Mouse (Mus musculus) bone marrow macrophage, adult 2 months (primary cell): ENCODE data around the gene Adcy10. TPM values are rescaled to one million over a fixed set of nuclear protein-coding genes. Genes with fewer than 3 reads are reported as not detected.

Experiments
- H3K27ac ChIP-seq: 2 replicates; pipeline ENCODE4 v1.5.1; 2012; ENCODE audit warnings: low read depth, low read length; ENCODE audit not compliant: insufficient read depth
- H3K4me1 ChIP-seq: 2 replicates; pipeline ENCODE4 v1.6.1; 2012; ENCODE audit warnings: low read length; ENCODE audit not compliant: control insufficient read depth, insufficient read depth
- H3K4me3 ChIP-seq: 2 replicates; pipeline ENCODE4 v1.5.1; 2012; ENCODE audit warnings: mild to moderate bottlenecking, low read length, moderate library complexity; ENCODE audit not compliant: insufficient read depth
- CTCF ChIP-seq: IDR thresholded peaks from 2 replicates; pipeline ENCODE4 v1.5.1; 2012; ENCODE audit warnings: low read depth, mild to moderate bottlenecking, low read length, moderate library complexity
- POLR2A ChIP-seq: IDR thresholded peaks from 2 replicates; pipeline ENCODE4 v1.6.1; 2012; ENCODE audit warnings: mild to moderate bottlenecking, low read depth, low read length, borderline replicate concordance
- polyA plus RNA-seq: library from polyadenylated mRNA; stranded (reverse); fragments of >200 nt; gene quantifications from 2 replicates; pipeline ENCODE4 v1.2.4, GENCODE M21; 2012; ENCODE audit not compliant: missing spikeins, insufficient read depth, insufficient read length

Gene Adcy10
- polyA plus RNA-seq, 1 experiment, result not detected

DNA sequence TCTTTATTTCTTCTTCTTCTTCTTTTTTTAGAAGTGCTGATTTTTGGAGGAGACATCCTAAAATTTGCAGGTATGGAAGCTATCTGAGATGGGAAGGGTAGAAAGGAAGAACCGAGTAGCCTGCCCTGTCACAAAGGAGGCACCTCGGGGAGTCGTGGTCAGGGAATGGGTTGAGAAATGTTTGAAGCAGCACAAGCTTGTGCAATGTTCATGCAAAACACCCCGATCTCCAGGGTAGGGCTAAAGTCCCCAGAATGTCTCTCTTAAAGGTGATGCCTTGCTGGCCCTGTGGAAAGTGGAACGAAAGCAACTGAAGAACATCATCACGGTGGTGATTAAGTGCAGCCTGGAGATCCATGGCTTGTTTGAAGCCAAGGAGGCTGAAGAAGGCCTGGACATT lies 21.3 kb downstream of the Adcy10 start:
- no peaks in the 10 kb centered on the region for H3K4me1 ChIP-seq
- TF ChIP-seq POLR2A, result no peak
- TF ChIP-seq CTCF, result no peak
- no peak overlapping the region for H3K4me3 ChIP-seq
- no peak overlapping the region for H3K27ac ChIP-seq

DNA sequence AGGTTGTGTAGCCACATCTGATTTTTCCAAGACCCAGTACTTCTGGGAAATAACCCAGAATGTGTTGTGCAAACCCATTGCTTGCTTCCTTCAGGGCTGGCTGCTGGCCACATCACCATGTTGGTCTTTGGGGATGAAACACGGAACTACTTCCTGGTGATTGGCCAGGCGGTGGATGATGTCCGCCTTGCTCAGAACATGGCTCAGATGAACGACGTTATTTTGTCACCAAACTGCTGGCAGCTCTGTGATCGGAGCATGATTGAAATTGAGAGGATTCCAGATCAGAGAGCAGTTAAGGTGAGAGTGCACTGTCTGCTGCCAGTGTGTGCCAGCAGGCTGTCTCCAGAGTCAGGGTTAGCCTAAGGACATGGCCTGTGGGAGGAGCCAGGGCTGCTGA lies 25.2 kb downstream of the Adcy10 start:
- H3K4me1 ChIP-seq, result no peaks in the 10 kb centered on the region
- TF ChIP-seq POLR2A, result no peak
- no peak for TF ChIP-seq CTCF
- no peak overlapping the region for H3K27ac ChIP-seq
- H3K4me3 ChIP-seq, result no peak overlapping the region

DNA sequence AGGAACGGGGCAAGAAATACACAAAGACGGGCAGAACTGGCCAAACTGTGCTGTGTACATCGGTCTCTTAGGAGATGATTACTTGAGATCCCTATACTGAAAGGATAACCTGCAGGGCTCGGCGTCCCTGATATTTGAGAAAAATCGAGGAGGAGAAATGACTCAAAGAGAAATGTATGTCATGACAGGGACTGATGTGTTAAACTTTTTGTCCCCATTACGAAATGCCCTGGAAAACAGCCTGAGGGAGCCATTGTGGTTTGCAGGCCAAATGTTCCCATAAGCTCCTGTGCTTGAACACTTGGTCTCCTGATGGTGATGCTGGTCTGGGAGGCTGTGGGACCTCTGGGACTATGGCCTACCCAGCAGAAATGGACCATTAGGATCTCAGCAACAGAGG lies 35.7 kb downstream of the Adcy10 start:
- H3K4me1 ChIP-seq, result no peaks in the 10 kb centered on the region
- no peak overlapping the region for H3K4me3 ChIP-seq
- TF ChIP-seq POLR2A (no peak), CTCF (no peak)
- H3K27ac ChIP-seq, result no peak overlapping the region

DNA sequence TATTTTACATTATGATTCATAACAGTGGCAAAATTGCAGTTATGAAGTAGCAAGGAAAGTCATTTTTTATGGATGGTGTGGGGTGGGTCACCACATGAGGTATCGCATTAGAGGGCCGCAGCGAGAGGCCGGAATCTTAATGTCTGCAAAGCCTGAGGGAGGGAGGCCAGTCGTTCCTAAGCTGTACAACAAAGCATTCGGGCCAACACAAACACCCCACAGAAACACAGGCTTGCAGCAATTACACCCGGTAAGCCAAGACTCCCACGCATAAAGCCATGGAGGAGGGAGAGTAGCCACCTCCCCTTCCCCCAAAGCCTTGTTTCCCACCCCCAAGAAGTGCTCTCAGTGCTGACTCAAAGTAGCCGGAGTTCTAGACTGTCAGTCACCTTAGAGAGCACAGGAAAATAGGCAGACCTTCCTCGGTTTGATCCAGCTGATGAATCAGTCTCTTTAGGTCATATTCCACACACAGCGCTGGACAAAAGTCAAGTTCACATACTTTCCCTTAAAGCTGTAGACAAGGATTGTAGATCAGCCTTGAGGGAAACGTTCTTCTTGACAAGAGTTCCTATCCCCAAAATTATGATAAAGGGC lies 51.2 kb downstream of the Adcy10 start:
- no peak for TF ChIP-seq CTCF
- TF ChIP-seq POLR2A, result no peak
- H3K27ac ChIP-seq, result no peak overlapping the region
- H3K4me1 ChIP-seq, result no peaks in the 10 kb centered on the region
- H3K4me3 ChIP-seq, result no peak overlapping the region

DNA sequence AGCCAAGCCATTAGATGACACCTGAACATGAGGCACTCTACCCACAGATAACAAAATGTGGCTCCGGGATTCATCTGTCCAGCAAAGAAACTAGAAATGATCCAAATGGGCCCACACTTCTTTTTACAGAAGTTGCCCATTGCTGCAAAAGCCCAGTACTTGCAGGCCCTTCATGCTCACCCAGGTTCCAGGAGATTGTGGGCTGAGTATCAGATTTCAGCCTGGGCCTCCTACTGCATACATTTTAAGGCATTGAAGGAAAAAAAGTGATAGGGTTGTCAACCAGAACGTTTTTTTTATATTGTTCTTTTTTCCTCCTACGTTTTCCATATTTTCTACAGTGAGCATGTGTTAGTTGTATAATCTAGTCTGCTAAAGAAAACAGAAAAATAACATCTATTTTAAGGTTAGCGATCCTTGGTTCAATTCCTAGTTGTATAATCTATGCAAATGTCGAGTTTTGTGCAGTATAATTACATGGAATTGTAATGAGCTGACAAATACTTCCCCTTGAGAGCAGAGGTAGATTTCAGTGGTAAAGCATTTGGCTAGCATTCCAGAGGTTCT lies 52.3 kb downstream of the Adcy10 start:
- Histone ChIP-seq H3K4me1 (no peaks in the 10 kb centered on the region), H3K27ac (no peak overlapping the region), H3K4me3 (no peak overlapping the region)
- TF ChIP-seq CTCF (no peak), POLR2A (no peak)

DNA sequence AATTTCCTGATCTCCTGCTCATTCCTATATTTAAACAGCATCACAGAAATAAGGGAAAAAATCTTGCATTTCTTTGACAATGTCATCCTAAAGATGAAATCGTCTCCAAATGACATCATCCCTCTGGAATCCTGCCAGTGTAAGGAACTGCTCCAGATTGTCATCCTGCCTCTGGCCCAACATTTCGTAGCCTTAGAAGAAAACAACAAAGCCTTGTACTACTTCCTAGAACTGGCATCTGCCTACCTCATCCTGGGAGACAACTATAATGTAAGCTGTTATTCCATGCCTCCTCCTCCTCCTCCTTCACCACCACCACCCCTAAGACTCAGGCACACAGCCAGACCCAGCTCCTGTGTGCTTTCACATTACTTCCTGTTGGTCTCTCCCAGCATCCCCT lies 71.7 kb downstream of the Adcy10 start:
- no peak overlapping the region for H3K4me3 ChIP-seq
- H3K4me1 ChIP-seq, result peaks cover 6% of the 10 kb centered on the region
- TF ChIP-seq POLR2A (no peak), CTCF (no peak)
- no peak overlapping the region for H3K27ac ChIP-seq

DNA sequence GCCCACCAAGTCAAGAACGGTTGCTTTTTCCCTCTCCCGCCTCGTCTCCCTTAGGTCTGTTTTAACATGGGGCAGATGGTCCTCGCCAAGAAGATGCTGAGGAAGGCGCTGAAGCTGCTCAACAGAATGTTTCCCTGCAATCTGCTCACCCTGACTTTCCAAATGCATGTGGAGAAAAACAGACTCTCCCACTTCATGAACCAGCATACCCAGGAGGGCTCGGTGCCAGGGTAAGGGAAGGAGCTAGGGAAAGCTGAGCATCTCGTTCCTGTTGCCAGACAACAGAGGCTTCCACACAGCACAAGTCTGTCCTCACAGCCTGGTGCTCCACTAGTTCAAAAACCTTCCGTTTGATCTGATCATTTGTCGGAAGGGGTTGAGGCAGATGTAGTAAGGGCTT lies 74.1 kb downstream of the Adcy10 start:
- Histone ChIP-seq H3K27ac (no peak overlapping the region), H3K4me3 (no peak overlapping the region), H3K4me1 (peaks cover 6% of the 10 kb centered on the region)
- TF ChIP-seq POLR2A (no peak), CTCF (no peak)

DNA sequence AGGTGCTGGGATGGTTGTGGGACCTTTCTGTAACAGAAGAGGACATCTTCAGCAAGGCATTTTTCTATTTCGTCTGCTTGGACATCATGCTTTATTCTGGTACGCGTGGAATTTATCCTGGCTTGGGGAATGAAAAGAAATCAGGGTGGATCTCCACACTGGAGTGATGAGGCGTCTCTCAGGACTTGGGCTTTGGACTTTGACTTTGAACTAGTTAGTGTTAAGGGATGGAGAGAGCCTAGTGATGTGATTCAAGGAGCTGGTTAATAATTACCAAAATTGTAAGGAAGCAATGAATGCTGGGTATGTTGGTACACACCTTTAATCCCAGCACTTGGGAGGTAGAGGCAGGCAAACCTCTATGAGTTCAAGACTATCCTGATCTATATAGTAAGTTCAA lies 80.3 kb downstream of the Adcy10 start:
- H3K4me1 ChIP-seq, result peaks cover 2% of the 10 kb centered on the region; the same call in 1 of the 2 replicates
- H3K27ac ChIP-seq, result no peak overlapping the region
- TF ChIP-seq POLR2A, result no peak
- no peak for TF ChIP-seq CTCF
- H3K4me3 ChIP-seq, result no peak overlapping the region

DNA sequence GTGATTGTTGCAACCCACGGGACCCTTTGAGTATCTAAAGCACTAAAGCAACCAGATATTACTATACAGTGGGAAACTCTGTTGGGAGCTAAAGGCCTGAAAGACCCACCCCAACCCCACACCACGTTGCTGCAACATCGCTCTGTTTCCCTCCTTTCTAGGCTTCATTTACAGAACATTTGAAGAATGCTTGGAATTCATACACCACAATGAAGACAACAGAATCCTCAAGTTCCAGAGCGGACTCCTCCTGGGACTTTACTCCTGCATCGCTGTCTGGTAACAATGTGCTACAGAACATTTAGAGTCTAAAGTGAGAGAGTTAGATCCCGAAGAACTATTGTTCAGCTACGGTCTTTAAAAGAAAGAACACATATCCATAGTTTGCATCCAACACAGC lies 82.5 kb downstream of the Adcy10 start:
- Histone ChIP-seq H3K4me3 (no peak overlapping the region), H3K4me1 (peaks cover 2% of the 10 kb centered on the region; the same call in 1 of the 2 replicates), H3K27ac (no peak overlapping the region)
- TF ChIP-seq CTCF (no peak), POLR2A (no peak)

DNA sequence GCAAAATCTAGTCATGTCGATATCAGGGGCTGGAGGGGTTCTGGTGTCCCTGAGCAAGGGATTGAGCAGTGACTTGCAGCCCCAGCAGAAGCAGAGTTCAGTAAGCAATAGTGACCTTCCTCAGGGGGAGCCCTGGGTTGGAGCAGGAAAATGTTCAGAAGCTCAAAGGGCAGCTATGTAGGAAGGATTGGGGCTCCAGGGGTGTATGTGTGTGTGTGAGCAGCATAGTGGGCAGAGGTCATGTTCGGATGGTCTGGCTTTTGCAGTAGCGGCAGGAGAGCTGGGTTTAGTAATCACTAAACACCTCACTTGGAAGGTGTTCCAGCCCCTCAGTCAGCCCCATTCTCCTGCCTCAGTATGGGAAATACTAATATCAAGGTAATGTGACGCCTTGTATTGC lies 91.0 kb downstream of the Adcy10 start:
- H3K4me3 ChIP-seq, result no peak overlapping the region
- H3K27ac ChIP-seq, result no peak overlapping the region
- TF ChIP-seq CTCF (no peak), POLR2A (no peak)
- H3K4me1 ChIP-seq, result no peaks in the 10 kb centered on the region

DNA sequence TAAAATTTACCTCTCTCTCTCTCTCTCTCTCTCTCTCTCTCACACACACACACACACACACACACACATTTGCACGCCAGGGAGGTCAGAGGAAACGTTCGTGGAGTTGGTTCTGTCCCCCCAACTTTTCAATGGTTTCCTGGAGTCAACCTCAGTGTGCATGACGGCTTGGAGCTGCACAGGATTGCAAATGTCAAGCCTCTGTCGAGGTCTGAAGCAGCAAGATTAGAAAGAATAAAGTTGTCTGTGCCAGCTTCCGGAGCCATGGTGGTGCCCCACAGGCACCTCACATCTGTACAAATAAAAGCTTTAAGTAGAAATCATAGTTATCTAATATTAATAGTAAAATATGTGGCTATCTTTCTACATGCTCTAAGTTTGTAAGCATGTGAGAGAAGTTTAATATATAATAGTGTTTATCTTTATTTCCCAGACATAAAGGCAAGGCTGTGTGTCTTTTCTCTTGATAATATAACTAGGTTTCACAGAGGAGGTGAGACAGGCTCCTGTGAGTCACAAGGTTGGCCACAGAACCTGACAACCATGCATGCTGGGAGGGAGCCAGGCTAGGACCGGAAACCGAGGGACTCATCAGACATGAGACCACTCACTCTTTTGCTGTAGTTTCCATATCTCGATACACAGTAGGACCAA lies 91.6 kb downstream of the Adcy10 start:
- Histone ChIP-seq H3K27ac (no peak overlapping the region), H3K4me1 (no peaks in the 10 kb centered on the region), H3K4me3 (no peak overlapping the region)
- TF ChIP-seq CTCF (no peak), POLR2A (no peak)
